Mouse (Mus musculus) liver, embryonic 11.5 days (tissue): ENCODE results near the gene Dynlt1f. TPM values are rescaled to one million over a fixed set of nuclear protein-coding genes. Genes with fewer than 3 reads are reported as not detected.
"Not testable (repeated sequence)": the region's sequence is repeated elsewhere in the genome, so short reads cannot be mapped to it uniquely, and the experiment has no call there.

Experiments
- ATAC-seq: fragments of 200-750 bp; cut with Nextera tagmentation; replicated peaks from 2 replicates; pipeline ENCODE4 v1.8.0; 2017; ENCODE audit warnings: moderate number of reproducible peaks, mild to moderate bottlenecking, moderate TSS enrichment, moderate library complexity; ENCODE audit not compliant: low FRiP score
- DNase-seq: peaks from one replicate; pipeline ENCODE4 v3.0.0-alpha.2; 2017; ENCODE audit warnings: low spot score
- H3K27ac ChIP-seq: fragments of 300-500 bp; sonication (generic); 2 replicates; pipeline ENCODE4 v1.5.1; 2014; ENCODE audit warnings: mild to moderate bottlenecking, low read depth, low read length, control low read depth
- H3K27me3 ChIP-seq: fragments of 300-500 bp; sonication (generic); replicated peaks from 2 replicates; pipeline ENCODE4 v1.6.1; 2014; ENCODE audit warnings: low read length, mixed read lengths; ENCODE audit not compliant: control insufficient read depth, insufficient read depth
- H3K36me3 ChIP-seq: fragments of 300-500 bp; sonication (generic); 2 replicates; pipeline ENCODE4 v1.6.1; 2014; ENCODE audit warnings: mild to moderate bottlenecking, low read length, moderate library complexity, mixed read lengths; ENCODE audit not compliant: control insufficient read depth, insufficient read depth
- H3K4me1 ChIP-seq: fragments of 300-500 bp; sonication (generic); replicated peaks from 2 replicates; pipeline ENCODE4 v1.6.1; 2014; ENCODE audit warnings: low read length, mixed read lengths; ENCODE audit not compliant: control insufficient read depth, insufficient read depth
- H3K4me2 ChIP-seq: fragments of 300-500 bp; sonication (generic); 2 replicates; pipeline ENCODE4 v1.6.1; 2014; ENCODE audit warnings: mild to moderate bottlenecking, control low read depth, moderate library complexity
- H3K4me3 ChIP-seq: fragments of 300-500 bp; sonication (generic); 2 replicates; pipeline ENCODE4 v1.5.1; 2014; ENCODE audit warnings: low read depth, low read length, control low read depth
- H3K9ac ChIP-seq: fragments of 300-500 bp; sonication (generic); 2 replicates; pipeline ENCODE4 v1.6.1; 2014; ENCODE audit warnings: low read depth, low read length, control low read depth
- H3K9me3 ChIP-seq: fragments of 300-500 bp; sonication (generic); 2 replicates; pipeline ENCODE4 v1.6.1; 2016; ENCODE audit warnings: low read length, inconsistent platforms, mixed read lengths; ENCODE audit not compliant: control insufficient read depth
- WGBS: fragments of 180-500 bp; shearing (Covaris S2); extraction: QIAGEN DNeasy Blood & Tissue Kit; methylation state at CpG from one replicate; pipeline ENCODE4 v1.1.7; 2014; 5-methylcytosine and 5-hydroxymethylcytosine counted together
- polyA plus RNA-seq: library from polyadenylated mRNA; unstranded; fragments of >200 nt; fragmentation: Nextera tagmentation; extraction: Ambion mirVana; gene quantifications from 2 replicates; pipeline ENCODE4 v1.2.1, GENCODE M21; 2014

The Dynlt1f gene
- polyA plus RNA-seq, 1 experiment from 2014 or later, result 183 TPM

GRCm38 (mm10) chr17:6691596-6691995 lies 35.9 kb upstream of the Dynlt1f start:
- H3K36me3 ChIP-seq, H3K9me3 ChIP-seq, H3K4me2 ChIP-seq, H3K4me1 ChIP-seq, H3K27ac ChIP-seq, H3K4me3 ChIP-seq, ATAC-seq, H3K27me3 ChIP-seq, H3K9ac ChIP-seq: not testable (repeated sequence)
- 8% methylated on average over 2 of the region's 2 CpGs for WGBS
- peak; percentile 33 for DNase-seq

- ATAC-seq, H3K9me3 ChIP-seq: not testable (repeated sequence)
- 88% methylated on average over 3 of the region's 4 CpGs for WGBS
Observed at GRCm38 (mm10) chr17:6689344-6689743, 33.6 kb upstream of the Dynlt1f start.

GRCm38 (mm10) chr17:6686299-6686971 lies 30.7 kb upstream of the Dynlt1f start:
- not testable (repeated sequence) for H3K9ac ChIP-seq, H3K4me2 ChIP-seq, H3K36me3 ChIP-seq, H3K4me1 ChIP-seq, H3K9me3 ChIP-seq, H3K27ac ChIP-seq, ATAC-seq, H3K27me3 ChIP-seq, DNase-seq, H3K4me3 ChIP-seq
- 89% methylated on average over 2 of the region's 4 CpGs for WGBS

More at GRCm38 (mm10) chr17:6689344-6689743, 33.6 kb upstream of the Dynlt1f start:
- H3K9ac ChIP-seq, H3K4me1 ChIP-seq, H3K4me2 ChIP-seq, H3K27me3 ChIP-seq, DNase-seq, H3K27ac ChIP-seq, H3K36me3 ChIP-seq, H3K4me3 ChIP-seq: not testable (repeated sequence)

DNA sequence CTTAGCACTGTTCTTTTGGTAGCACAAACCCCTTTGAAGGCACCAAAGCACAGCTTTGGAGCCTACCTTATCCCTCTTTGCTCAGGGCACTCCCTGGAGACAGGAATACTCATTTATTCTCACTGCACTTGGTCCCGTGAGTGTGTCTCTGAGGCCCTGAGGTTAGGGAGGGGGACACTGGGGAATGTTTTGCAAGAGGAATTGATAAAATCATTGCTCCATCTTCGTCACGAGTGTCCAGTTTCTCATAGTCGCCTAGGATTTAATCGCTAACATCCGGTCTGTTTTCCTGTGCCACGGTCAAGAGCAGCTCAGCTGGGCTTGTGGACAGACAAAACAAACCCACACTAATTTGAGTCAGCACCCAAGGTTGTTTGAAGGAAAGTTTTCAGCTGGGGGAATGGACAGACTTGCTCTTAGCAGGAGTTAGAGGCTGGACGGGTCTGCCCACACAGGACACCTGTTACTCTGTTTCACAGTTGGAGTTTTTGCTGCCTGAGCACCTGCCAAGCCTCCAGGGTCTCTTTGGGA lies 29.7 kb upstream of the Dynlt1f start:
- H3K4me1 ChIP-seq, H3K9ac ChIP-seq, H3K9me3 ChIP-seq, H3K36me3 ChIP-seq, ATAC-seq, DNase-seq, H3K4me3 ChIP-seq, H3K27me3 ChIP-seq, H3K4me2 ChIP-seq, H3K27ac ChIP-seq: not testable (repeated sequence)
- 63% methylated on average over 2 of the region's 8 CpGs for WGBS

GRCm38 (mm10) chr17:6684464-6685287 lies 29.0 kb upstream of the Dynlt1f start:
- H3K36me3 ChIP-seq, H3K9ac ChIP-seq, H3K27ac ChIP-seq, H3K9me3 ChIP-seq, H3K27me3 ChIP-seq, H3K4me3 ChIP-seq, DNase-seq, H3K4me2 ChIP-seq, H3K4me1 ChIP-seq, ATAC-seq: not testable (repeated sequence)
- no CpG with 5 or more reads among the region's 4 CpGs for WGBS

DNA sequence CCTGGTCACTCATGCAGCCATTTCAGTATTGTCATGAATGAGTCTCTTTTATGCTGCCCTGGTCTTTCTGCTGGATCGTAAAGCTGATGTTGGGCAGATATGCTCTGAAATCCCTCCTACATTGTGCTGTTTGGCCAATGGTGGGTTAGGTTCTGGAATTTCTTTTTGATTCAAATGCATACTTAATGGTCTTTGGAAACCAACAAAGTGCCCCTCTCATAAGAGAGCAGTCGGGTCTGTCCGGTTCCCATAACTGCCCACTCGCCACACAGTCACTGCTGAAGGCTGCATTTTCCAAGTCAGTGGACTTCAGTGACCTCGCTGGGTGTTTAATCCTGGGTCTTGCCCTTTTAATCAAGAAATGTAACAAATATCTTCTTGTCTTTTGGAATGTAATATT lies 28.0 kb upstream of the Dynlt1f start:
- H3K9ac ChIP-seq, H3K27ac ChIP-seq, H3K27me3 ChIP-seq, H3K4me1 ChIP-seq, H3K9me3 ChIP-seq, DNase-seq, ATAC-seq, H3K4me2 ChIP-seq, H3K36me3 ChIP-seq, H3K4me3 ChIP-seq: not testable (repeated sequence)
- WGBS, result no CpG with 5 or more reads among the region's 5 CpGs

GRCm38 (mm10) chr17:6681721-6682120 lies 26.0 kb upstream of the Dynlt1f start:
- H3K4me3 ChIP-seq, H3K9ac ChIP-seq, H3K4me1 ChIP-seq, DNase-seq, H3K27ac ChIP-seq, H3K27me3 ChIP-seq, H3K9me3 ChIP-seq, H3K36me3 ChIP-seq, H3K4me2 ChIP-seq, ATAC-seq: not testable (repeated sequence)
- WGBS, result 83% methylated on average over 4 of the region's 4 CpGs

GRCm38 (mm10) chr17:6678063-6678462 lies 22.4 kb upstream of the Dynlt1f start:
- H3K9ac ChIP-seq, H3K27ac ChIP-seq, DNase-seq, ATAC-seq, H3K36me3 ChIP-seq, H3K4me3 ChIP-seq, H3K9me3 ChIP-seq, H3K27me3 ChIP-seq, H3K4me1 ChIP-seq, H3K4me2 ChIP-seq: not testable (repeated sequence)
- no CpG with 5 or more reads among the region's 2 CpGs for WGBS
